16 mouse cellular contexts compared by ENCODE assay signal in the genomic region with DNA sequence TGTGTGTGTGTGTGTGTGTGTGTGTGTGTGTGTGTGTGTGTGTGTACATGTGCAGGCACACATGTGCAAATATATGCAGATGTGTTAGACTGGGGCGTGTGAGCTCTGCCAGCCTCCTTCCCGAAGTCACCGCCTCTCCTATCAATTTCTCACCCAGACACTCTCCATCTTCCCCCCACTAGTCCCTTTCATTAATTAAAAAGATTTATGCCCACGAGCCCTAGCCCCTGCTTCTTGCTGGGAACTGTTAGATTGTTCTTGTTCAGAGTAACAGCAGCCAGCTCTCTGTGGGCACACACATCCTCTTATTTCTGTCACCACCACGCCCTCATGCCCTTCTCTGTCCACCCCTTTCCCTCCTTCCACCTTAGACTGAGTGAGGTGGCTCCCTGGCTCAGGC. TPM values are rescaled to one million over a fixed set of nuclear protein-coding genes. Genes with fewer than 3 reads are reported as not detected.
DNase-seq lines count a peak whose midpoint lies in the region; ATAC-seq and TF ChIP-seq lines count a peak whose summit lies in the region.
"Had no signal": no experiment of that assay in that cellular context is flagged by ENCODE, and none has a peak within 500 bp of the region (broad histone marks: within the 10 kb centered on the region; RNA-seq: fewer than 3 reads in every experiment).

No protein-coding gene starts in this region.

- WGBS in forebrain, embryonic 11.5 days = 55% methylated on average over 5 of the region's 5 CpGs
- 56% methylated on average over 5 of the region's 5 CpGs for WGBS in forebrain, postnatal 0 days
- 55% methylated on average over 5 of the region's 5 CpGs for WGBS in midbrain, embryonic 12.5 days
- WGBS in midbrain, embryonic 16.5 days = 43% methylated on average over 5 of the region's 5 CpGs
- 6% methylated on average over 5 of the region's 5 CpGs for WGBS in limb, embryonic 10.5 days
- WGBS in neural tube, embryonic 14.5 days = 3% methylated on average over 5 of the region's 5 CpGs

- H3K27me3 ChIP-seq in forebrain, embryonic 11.5 days (ENCODE audit: control insufficient read depth, insufficient read depth, low read length) = no peaks in the 10 kb centered on the region
- H3K27me3 ChIP-seq in forebrain, postnatal 0 days (ENCODE audit: insufficient read depth, low read length) = no peaks in the 10 kb centered on the region
- H3K27me3 ChIP-seq in midbrain, embryonic 12.5 days = 0 out of 2 replicates have a peak, but pooled peaks cover 4% of the 10 kb centered on the region
- H3K27me3 ChIP-seq in midbrain, embryonic 16.5 days (ENCODE audit: control insufficient read depth, insufficient read depth, low read depth, low read length) = no peaks in the 10 kb centered on the region
- peaks cover 83% of the 10 kb centered on the region for H3K27me3 ChIP-seq in limb, embryonic 10.5 days (ENCODE audit: low read depth, poor library complexity, severe bottlenecking)
- no peaks in the 10 kb centered on the region for H3K27me3 ChIP-seq in neural tube, embryonic 14.5 days (ENCODE audit: control insufficient read depth, insufficient read depth, low read length)

- ATAC-seq in forebrain, embryonic 11.5 days (replicated peaks; ENCODE audit: low FRiP score) = no peak
- no peak for ATAC-seq in forebrain, postnatal 0 days
- no peak for ATAC-seq in midbrain, embryonic 12.5 days (ENCODE audit: low FRiP score, low read depth)
- no peak for ATAC-seq in midbrain, embryonic 16.5 days
- peak; percentile 13; the same call in 1 of the 2 replicates for ATAC-seq in neural tube, embryonic 14.5 days (ENCODE audit: low read depth)
- ATAC-seq: inflammation-experienced regulatory T-cells, adult 6 months had no signal

- no peak overlapping the region for H3K4me3 ChIP-seq in forebrain, embryonic 11.5 days (ENCODE audit: low read depth, low read length)
- H3K4me3 ChIP-seq in forebrain, postnatal 0 days (ENCODE audit: low read depth, low read length) = no peak overlapping the region
- no peak overlapping the region for H3K4me3 ChIP-seq in midbrain, embryonic 12.5 days
- H3K4me3 ChIP-seq in midbrain, embryonic 16.5 days (ENCODE audit: low read depth, low read length) = no peak overlapping the region
- H3K4me3 ChIP-seq in limb, embryonic 10.5 days = no peak overlapping the region
- no peak overlapping the region for H3K4me3 ChIP-seq in neural tube, embryonic 14.5 days (ENCODE audit: low read depth, low read length)
- H3K4me3 ChIP-seq: embryonic facial prominence, embryonic 12.5 days; liver, embryonic 13.5 days had no signal

- 0 out of 2 replicates have a peak overlapping the region, but pooled peaks have one; percentile 5 for H3K4me2 ChIP-seq in forebrain, embryonic 11.5 days (ENCODE audit: low read depth, low read length, severe bottlenecking)
- no peak overlapping the region for H3K4me2 ChIP-seq in forebrain, postnatal 0 days (ENCODE audit: low read depth)
- H3K4me2 ChIP-seq in midbrain, embryonic 12.5 days (replicated peaks) = peak overlapping the region; percentile 15; the same call in 1 of the 2 replicates
- H3K4me2 ChIP-seq in midbrain, embryonic 16.5 days (ENCODE audit: low read length) = no peak overlapping the region; the same call in 1 of the 2 replicates
- H3K4me2 ChIP-seq in neural tube, embryonic 14.5 days (ENCODE audit: low read depth, low read length) = peak overlapping the region; percentile 69; the same call in 1 of the 2 replicates
- H3K4me2 ChIP-seq: embryonic facial prominence, embryonic 12.5 days; liver, embryonic 13.5 days had no signal

- peak overlapping the region; percentile 53; the same call in 1 of the 2 replicates for H3K27ac ChIP-seq in forebrain, embryonic 11.5 days (ENCODE audit: low read depth, low read length)
- no peak overlapping the region for H3K27ac ChIP-seq in forebrain, postnatal 0 days (ENCODE audit: low read depth, low read length)
- peak overlapping the region; percentile 68; the same call in 1 of the 2 replicates for H3K27ac ChIP-seq in midbrain, embryonic 12.5 days (replicated peaks)
- no peak overlapping the region for H3K27ac ChIP-seq in midbrain, embryonic 16.5 days (ENCODE audit: low read length)
- 0 out of 2 replicates have a peak overlapping the region, but pooled peaks have one; percentile 43 for H3K27ac ChIP-seq in limb, embryonic 10.5 days
- peak overlapping the region; percentile 90 for H3K27ac ChIP-seq in neural tube, embryonic 14.5 days (ENCODE audit: low read depth, low read length)
- H3K27ac ChIP-seq: liver, embryonic 13.5 days had no signal

- DNase-seq in forebrain, embryonic 11.5 days (ENCODE audit: low spot score) = no peak
- DNase-seq in forebrain, postnatal 0 days = no peak
- DNase-seq in limb, embryonic 10.5 days (ENCODE audit: low spot score) = no peak
- DNase-seq in right cerebral cortex, postnatal 25 days = no peak
- DNase-seq in urinary bladder, adult 2 months (ENCODE audit: low spot score) = no peak
- DNase-seq: kidney, postnatal 14 days; left cerebral cortex, postnatal 4 days; liver, embryonic 13.5 days; lung, postnatal 10 days; thymus, postnatal 4 days had no signal

- no peaks in the 10 kb centered on the region for H3K9me3 ChIP-seq in forebrain, embryonic 11.5 days (ENCODE audit: control insufficient read depth, low read length)
- H3K9me3 ChIP-seq in forebrain, postnatal 0 days (ENCODE audit: low read length) = no peaks in the 10 kb centered on the region
- H3K9me3 ChIP-seq in midbrain, embryonic 12.5 days = 0 out of 2 replicates have a peak, but pooled peaks cover 3% of the 10 kb centered on the region
- H3K9me3 ChIP-seq in midbrain, embryonic 16.5 days (replicated peaks; ENCODE audit: control insufficient read depth, low read length, poor library complexity, severe bottlenecking) = 0 out of 2 replicates have a peak, but pooled peaks cover 3% of the 10 kb centered on the region
- H3K9me3 ChIP-seq in limb, embryonic 10.5 days (replicated peaks) = no peaks in the 10 kb centered on the region
- no peaks in the 10 kb centered on the region for H3K9me3 ChIP-seq in neural tube, embryonic 14.5 days (ENCODE audit: control insufficient read depth, low read length)
- H3K9me3 ChIP-seq: liver, embryonic 13.5 days had no signal

- H3K9ac ChIP-seq in forebrain, embryonic 11.5 days (ENCODE audit: low read length) = no peak overlapping the region
- no peak overlapping the region for H3K9ac ChIP-seq in forebrain, postnatal 0 days
- H3K9ac ChIP-seq in midbrain, embryonic 12.5 days (replicated peaks) = peak overlapping the region; percentile 50; the same call in 1 of the 2 replicates
- H3K9ac ChIP-seq in midbrain, embryonic 16.5 days (ENCODE audit: low read depth, low read length) = no peak overlapping the region; the same call in 1 of the 2 replicates
- H3K9ac ChIP-seq in neural tube, embryonic 14.5 days (replicated peaks; ENCODE audit: low read depth, low read length) = 0 out of 2 replicates have a peak overlapping the region, but pooled peaks have one; percentile 12
- H3K9ac ChIP-seq: liver, embryonic 13.5 days had no signal

- H3K4me1 ChIP-seq in forebrain, embryonic 11.5 days (replicated peaks; ENCODE audit: control insufficient read depth, insufficient read depth, low read length) = peaks cover 13% of the 10 kb centered on the region; the same call in 1 of the 2 replicates
- H3K4me1 ChIP-seq in forebrain, postnatal 0 days (ENCODE audit: insufficient read depth) = peaks cover 10% of the 10 kb centered on the region
- peaks cover 39% of the 10 kb centered on the region for H3K4me1 ChIP-seq in midbrain, embryonic 12.5 days
- peaks cover 35% of the 10 kb centered on the region for H3K4me1 ChIP-seq in midbrain, embryonic 16.5 days (ENCODE audit: control insufficient read depth, insufficient read depth, low read length)
- H3K4me1 ChIP-seq in limb, embryonic 10.5 days = peaks cover 47% of the 10 kb centered on the region
- peaks cover 29% of the 10 kb centered on the region for H3K4me1 ChIP-seq in neural tube, embryonic 14.5 days (ENCODE audit: control insufficient read depth, insufficient read depth, low read length)

- H3K36me3 ChIP-seq in forebrain, embryonic 11.5 days (ENCODE audit: control insufficient read depth, insufficient read depth, low read length) = no peaks in the 10 kb centered on the region
- H3K36me3 ChIP-seq in forebrain, postnatal 0 days (ENCODE audit: insufficient read depth) = peaks cover 12% of the 10 kb centered on the region
- H3K36me3 ChIP-seq in midbrain, embryonic 12.5 days = peaks cover 10% of the 10 kb centered on the region; the same call in 1 of the 2 replicates
- peaks cover 5% of the 10 kb centered on the region for H3K36me3 ChIP-seq in midbrain, embryonic 16.5 days (ENCODE audit: control insufficient read depth, insufficient read depth, low read length)
- H3K36me3 ChIP-seq in limb, embryonic 10.5 days = no peaks in the 10 kb centered on the region
- peaks cover 5% of the 10 kb centered on the region; the same call in 1 of the 2 replicates for H3K36me3 ChIP-seq in neural tube, embryonic 14.5 days (ENCODE audit: control insufficient read depth, insufficient read depth, low read length)
- H3K36me3 ChIP-seq: embryonic facial prominence, embryonic 12.5 days; liver, embryonic 13.5 days had no signal

- no peak for TF ChIP-seq CTCF in forebrain, postnatal 0 days (IDR thresholded peaks at IDR 0.05; ENCODE audit: low read depth)

RNA-seq across cellular contexts. Expression of a gene that starts 1.7 kb away (rescaled TPM):
- 77.8 and 79.7 TPM in 2 replicates for polyA plus RNA-seq in forebrain, embryonic 11.5 days (2014; fragmentation: Nextera tagmentation; extraction: Ambion mirVana)
- total RNA-seq in forebrain, postnatal 0 days (2014; rRNA removed) = 98.6 and 100 TPM in 2 replicates
- polyA plus RNA-seq in forebrain, postnatal 0 days (2015; fragmentation: Nextera tagmentation; extraction: Ambion mirVana) = 86.4 and 90.9 TPM in 2 replicates
- 123 and 128 TPM in 2 replicates for polyA plus RNA-seq in midbrain, embryonic 12.5 days (2016; fragmentation: Nextera tagmentation; extraction: Ambion mirVana)
- 143 and 147 TPM in 2 replicates for polyA plus RNA-seq in midbrain, embryonic 16.5 days (2015; fragmentation: Nextera tagmentation; extraction: Ambion mirVana)
- polyA plus RNA-seq in limb, embryonic 10.5 days (2016; fragmentation: Nextera tagmentation; extraction: Ambion mirVana) = 17.8 and 20.9 TPM in 2 replicates
- 122 and 127 TPM in 2 replicates for polyA plus RNA-seq in neural tube, embryonic 14.5 days (2014; fragmentation: Nextera tagmentation; extraction: Ambion mirVana)
- polyA plus RNA-seq in urinary bladder, adult 2 months (2012; rRNA removed) = 38.4 and 47.7 TPM in 2 replicates

RNA-seq across cellular contexts. Expression of a gene that starts 43.5 kb away (rescaled TPM):
- 0.36 and 0.88 TPM in 2 replicates for polyA plus RNA-seq in forebrain, embryonic 11.5 days (2014; fragmentation: Nextera tagmentation; extraction: Ambion mirVana)
- 52.4 and 55.8 TPM in 2 replicates for total RNA-seq in forebrain, postnatal 0 days (2014; rRNA removed)
- polyA plus RNA-seq in forebrain, postnatal 0 days (2015; fragmentation: Nextera tagmentation; extraction: Ambion mirVana) = 0.77 and 0.99 TPM in 2 replicates
- 0.48 and 0.55 TPM in 2 replicates for polyA plus RNA-seq in midbrain, embryonic 12.5 days (2016; fragmentation: Nextera tagmentation; extraction: Ambion mirVana)
- 0.73 and 1.0 TPM in 2 replicates for polyA plus RNA-seq in midbrain, embryonic 16.5 days (2015; fragmentation: Nextera tagmentation; extraction: Ambion mirVana)
- polyA plus RNA-seq in limb, embryonic 10.5 days (2016; fragmentation: Nextera tagmentation; extraction: Ambion mirVana) = 0.05 and 0.09 TPM in 2 replicates
- 1.5 and 2.0 TPM in 2 replicates for polyA plus RNA-seq in neural tube, embryonic 14.5 days (2014; fragmentation: Nextera tagmentation; extraction: Ambion mirVana)
- polyA plus RNA-seq in urinary bladder, adult 2 months (2012; rRNA removed) = 3.8 and 6.6 TPM in 2 replicates
- total RNA-seq: megakaryocyte-erythroid progenitor cell, adult 5-6 weeks had no signal
- polyA plus RNA-seq: inflammation-experienced regulatory T-cells, adult 6 months; liver, embryonic 13.5 days had no signal

RNA-seq across cellular contexts. Expression of a gene that starts 48.7 kb away (rescaled TPM):
- 14.3 and 16.4 TPM in 2 replicates for polyA plus RNA-seq in forebrain, embryonic 11.5 days (2014; fragmentation: Nextera tagmentation; extraction: Ambion mirVana)
- total RNA-seq in forebrain, postnatal 0 days (2014; rRNA removed) = 10.9 and 16.0 TPM in 2 replicates
- polyA plus RNA-seq in forebrain, postnatal 0 days (2015; fragmentation: Nextera tagmentation; extraction: Ambion mirVana) = 8.4 and 9.7 TPM in 2 replicates
- 18.9 and 19.0 TPM in 2 replicates for polyA plus RNA-seq in midbrain, embryonic 12.5 days (2016; fragmentation: Nextera tagmentation; extraction: Ambion mirVana)
- 13.6 and 14.3 TPM in 2 replicates for polyA plus RNA-seq in midbrain, embryonic 16.5 days (2015; fragmentation: Nextera tagmentation; extraction: Ambion mirVana)
- polyA plus RNA-seq in limb, embryonic 10.5 days (2016; fragmentation: Nextera tagmentation; extraction: Ambion mirVana) = 19.8 and 20.0 TPM in 2 replicates
- 6.8 and 8.6 TPM in 2 replicates for polyA plus RNA-seq in neural tube, embryonic 14.5 days (2014; fragmentation: Nextera tagmentation; extraction: Ambion mirVana)
- 13.8 and 15.2 TPM in 2 replicates for polyA plus RNA-seq in urinary bladder, adult 2 months (2012; rRNA removed)

RNA-seq across cellular contexts. Expression of a gene that starts 53.5 kb away (rescaled TPM):
- polyA plus RNA-seq in forebrain, embryonic 11.5 days (2014; fragmentation: Nextera tagmentation; extraction: Ambion mirVana) = 19.7 and 22.5 TPM in 2 replicates
- total RNA-seq in forebrain, postnatal 0 days (2014; rRNA removed) = 47.4 and 53.7 TPM in 2 replicates
- 27.4 and 37.2 TPM in 2 replicates for polyA plus RNA-seq in forebrain, postnatal 0 days (2015; fragmentation: Nextera tagmentation; extraction: Ambion mirVana)
- polyA plus RNA-seq in midbrain, embryonic 12.5 days (2016; fragmentation: Nextera tagmentation; extraction: Ambion mirVana) = 31.5 and 32.3 TPM in 2 replicates
- polyA plus RNA-seq in midbrain, embryonic 16.5 days (2015; fragmentation: Nextera tagmentation; extraction: Ambion mirVana) = 50.6 and 53.6 TPM in 2 replicates
- 26.9 and 27.0 TPM in 2 replicates for polyA plus RNA-seq in limb, embryonic 10.5 days (2016; fragmentation: Nextera tagmentation; extraction: Ambion mirVana)
- 39.0 and 39.5 TPM in 2 replicates for polyA plus RNA-seq in neural tube, embryonic 14.5 days (2014; fragmentation: Nextera tagmentation; extraction: Ambion mirVana)
- 27.2 and 28.0 TPM in 2 replicates for polyA plus RNA-seq in urinary bladder, adult 2 months (2012; rRNA removed)

Comparison
In these comparisons a context has a peak if more than half of its experiments do, and no peak if none do; other contexts are left out.
1. H3K27ac ChIP-seq: peak in forebrain, embryonic 11.5 days (single experiment), midbrain, embryonic 12.5 days (single experiment), limb, embryonic 10.5 days (single experiment) and neural tube, embryonic 14.5 days (single experiment); none in forebrain, postnatal 0 days (single experiment) and midbrain, embryonic 16.5 days (single experiment).
2. H3K4me2 ChIP-seq: peak in forebrain, embryonic 11.5 days (single experiment), midbrain, embryonic 12.5 days (single experiment) and neural tube, embryonic 14.5 days (single experiment); none in forebrain, postnatal 0 days (single experiment) and midbrain, embryonic 16.5 days (single experiment).
3. H3K9ac ChIP-seq: peak in midbrain, embryonic 12.5 days (single experiment) and neural tube, embryonic 14.5 days (single experiment); none in forebrain, embryonic 11.5 days (single experiment), forebrain, postnatal 0 days (single experiment) and midbrain, embryonic 16.5 days (single experiment).